Mouse (Mus musculus) MEL (cell line): ENCODE data around the gene Olfr1025-ps1. TPM values are rescaled to one million over a fixed set of nuclear protein-coding genes. Genes with fewer than 3 reads are reported as not detected.

ENCODE experiments used
- DNase-seq: peaks from one replicate; pipeline ENCODE4 v3.0.0; 2011; ENCODE audit warnings: low read depth, low spot score
- H3K27ac ChIP-seq: 2 replicates; pipeline ENCODE4 v1.5.1; 2012; ENCODE audit warnings: low read depth, mild to moderate bottlenecking, control low read depth, low read length, moderate library complexity; ENCODE audit not compliant: control insufficient read depth
- H3K27me3 ChIP-seq, 2 experiments: fragments of 150-350 bp in 1 of 2; sonication (generic) in 1 of 2; 2 replicates each; pipeline ENCODE4 v1.6.1; 2012; ENCODE audit warnings: low read length in 2 of 2, mild to moderate bottlenecking in 2 of 2, improper control_type of control experiment in 1 of 2, moderate library complexity in 1 of 2; ENCODE audit not compliant: insufficient read depth in 2 of 2, control insufficient read depth in 1 of 2
- H3K36me3 ChIP-seq, 2 experiments: 2 replicates each; pipeline ENCODE4 v1.6.1; 2012 to 2014; ENCODE audit warnings: low read length in 2 of 2, improper control_type of control experiment in 1 of 2, inconsistent platforms in 1 of 2, mild to moderate bottlenecking in 1 of 2; ENCODE audit not compliant: insufficient read depth in 2 of 2, control insufficient read depth in 1 of 2
- H3K4me1 ChIP-seq, 2 experiments: fragments of 150-350 bp in 1 of 2; sonication (generic) in 1 of 2; 2 replicates each; pipeline ENCODE4 v1.6.1; 2012; ENCODE audit warnings: low read length in 2 of 2, improper control_type of control experiment in 1 of 2, mild to moderate bottlenecking in 1 of 2; ENCODE audit not compliant: insufficient read depth in 2 of 2, control insufficient read depth in 1 of 2
- H3K4me3 ChIP-seq, 2 experiments: fragments of 150-350 bp in 1 of 2; sonication (generic) in 1 of 2; 2 replicates each; pipeline ENCODE4 v1.5.1; 2012; ENCODE audit warnings: low read depth in 2 of 2, low read length in 2 of 2, mild to moderate bottlenecking in 2 of 2, moderate library complexity in 2 of 2, control low read depth in 1 of 2, improper control_type of control experiment in 1 of 2; ENCODE audit not compliant: control insufficient read depth in 1 of 2, insufficient read depth in 1 of 2
- H3K79me2 ChIP-seq: 2 replicates; pipeline ENCODE4 v1.6.1; 2012; ENCODE audit warnings: mild to moderate bottlenecking, low read length, moderate library complexity; ENCODE audit not compliant: control insufficient read depth, poor library complexity, insufficient read depth
- H3K9ac ChIP-seq: 2 replicates; pipeline ENCODE4 v1.6.1; 2012; ENCODE audit warnings: low read depth, mild to moderate bottlenecking, control low read depth, low read length, moderate library complexity; ENCODE audit not compliant: control insufficient read depth, poor library complexity, severe bottlenecking
- H3K9me3 ChIP-seq: fragments of 150-350 bp; sonication (generic); replicated peaks from 2 replicates; pipeline ENCODE4 v1.6.1; 2012; ENCODE audit warnings: mild to moderate bottlenecking, low read length, improper control_type of control experiment, moderate library complexity; ENCODE audit not compliant: insufficient read depth
- BHLHE40 ChIP-seq: IDR thresholded peaks from 2 replicates; pipeline ENCODE4 v1.6.1; 2012; ENCODE audit warnings: low read depth, mild to moderate bottlenecking, inconsistent platforms, low read length, improper control_type of control experiment, borderline replicate concordance
- GATA1 ChIP-seq: IDR thresholded peaks from 2 replicates; pipeline ENCODE4 v1.6.1; 2011; ENCODE audit warnings: low read depth, low read length, improper control_type of control experiment
- HCFC1 ChIP-seq: IDR thresholded peaks from 2 replicates; pipeline ENCODE4 v1.6.1; 2012; ENCODE audit warnings: low read depth, mild to moderate bottlenecking, inconsistent platforms, low read length, improper control_type of control experiment, moderate library complexity
- MAX ChIP-seq: IDR thresholded peaks from 2 replicates; pipeline ENCODE4 v1.6.1; 2011; ENCODE audit warnings: low read length, improper control_type of control experiment
- POLR2A ChIP-seq, 2 experiments: IDR thresholded peaks; 2 replicates each; pipeline ENCODE4 v1.6.1; 2011 to 2012; ENCODE audit warnings: low read length in 2 of 2, mild to moderate bottlenecking in 2 of 2, control low read depth in 1 of 2, improper control_type of control experiment in 1 of 2, low read depth in 1 of 2, moderate library complexity in 1 of 2; ENCODE audit not compliant: control insufficient read depth in 1 of 2, insufficient read depth in 1 of 2, poor library complexity in 1 of 2
- POLR2AphosphoS5 ChIP-seq: IDR thresholded peaks from 2 replicates; pipeline ENCODE4 v1.6.1; 2012; ENCODE audit warnings: low read depth, borderline replicate concordance, mild to moderate bottlenecking, inconsistent platforms, low read length, moderate library complexity, mixed read lengths
- RAD21 ChIP-seq: IDR thresholded peaks from 2 replicates; pipeline ENCODE4 v1.6.1; 2011; ENCODE audit warnings: mild to moderate bottlenecking, low read depth, low read length, improper control_type of control experiment
- RCOR1 ChIP-seq: IDR thresholded peaks from 2 replicates; pipeline ENCODE4 v1.6.1; 2012; ENCODE audit warnings: low read depth, mild to moderate bottlenecking, inconsistent platforms, low read length, improper control_type of control experiment
- SIN3A ChIP-seq: IDR thresholded peaks from 2 replicates; pipeline ENCODE4 v1.6.1; 2012; ENCODE audit warnings: low read length, improper control_type of control experiment, inconsistent platforms
- UBTF ChIP-seq: IDR thresholded peaks from 2 replicates; pipeline ENCODE4 v1.6.1; 2012; ENCODE audit warnings: low read depth, mild to moderate bottlenecking, inconsistent platforms, low read length, improper control_type of control experiment, moderate library complexity, borderline replicate concordance; ENCODE audit not compliant: insufficient read depth
- USF2 ChIP-seq, 2 experiments: IDR thresholded peaks; 2 replicates each; pipeline ENCODE4 v1.6.1; 2011 to 2012; ENCODE audit warnings: improper control_type of control experiment in 2 of 2, low read length in 2 of 2, borderline replicate concordance in 1 of 2, inconsistent platforms in 1 of 2, low read depth in 1 of 2, mild to moderate bottlenecking in 1 of 2; ENCODE audit not compliant: insufficient read depth in 1 of 2
- ZKSCAN1 ChIP-seq: IDR thresholded peaks from 2 replicates; pipeline ENCODE4 v1.6.1; 2012; ENCODE audit warnings: low read depth, mild to moderate bottlenecking, inconsistent platforms, low read length, improper control_type of control experiment, moderate library complexity
- polyA plus RNA-seq, 2 experiments: library from polyadenylated mRNA; stranded (reverse) in 1 of 2; unstranded in 1 of 2; fragments of >175 nt in 1 of 2; fragments of >200 nt in 1 of 2; gene quantifications; 2 replicates each; pipeline versions ENCODE4 v1.2.1 to v1.2.4; 2012; ENCODE audit warnings: low replicate concordance in 2 of 2, low read depth in 1 of 2; ENCODE audit not compliant: insufficient read length in 2 of 2, insufficient read depth in 1 of 2, missing spikeins in 1 of 2
- total RNA-seq: library from RNA; depleted of rRNA; stranded (reverse); fragments of 300-350 nt; gene quantifications from 2 replicates; pipeline ENCODE4 v1.2.3, GENCODE M21; 2012

Olfr1025-ps1 gene
- total and polyA plus RNA-seq, 3 experiments, result not detected

GRCm38 (mm10) chr2:85885340-85885739 lies 29.7 kb upstream of the Olfr1025-ps1 start, which contains the start of gene Olfr1023:
Gene Olfr1023 (plus strand): TSS chr2:85885640.
- no peaks in the 10 kb centered on the region for H3K27me3 ChIP-seq
- no peak for TF ChIP-seq POLR2AphosphoS5
- no peak for TF ChIP-seq RCOR1
- no peak for TF ChIP-seq RAD21
- no peak for TF ChIP-seq USF2 (IDR thresholded peaks at IDR 0.05; ENCODE audit: borderline replicate concordance in 1 of 2, insufficient read depth in 1 of 2, low read depth in 1 of 2, low read length in 2 of 2)
- no peak for TF ChIP-seq SIN3A
- TF ChIP-seq BHLHE40, result no peak
- TF ChIP-seq UBTF, result no peak
- TF ChIP-seq MAX, result no peak
- no peak within 1 kb of the TSS for H3K4me3 ChIP-seq
- H3K36me3 ChIP-seq, result no peaks in the 10 kb centered on the region
- no peak for DNase-seq
- H3K4me1 ChIP-seq, result no peaks in the 10 kb centered on the region
- H3K27ac ChIP-seq, result no peak within 1 kb of the TSS
- no peaks in the 10 kb centered on the region for H3K79me2 ChIP-seq
- H3K9ac ChIP-seq, result no peak within 1 kb of the TSS
- H3K9me3 ChIP-seq, result no peaks in the 10 kb centered on the region

- H3K27ac ChIP-seq, result no peak within 1 kb of the TSS
- no peak within 1 kb of the TSS for H3K4me3 ChIP-seq
- TF ChIP-seq GATA1, result no peak
- TF ChIP-seq HCFC1, result no peak
- no peak for TF ChIP-seq ZKSCAN1
- no peak for TF ChIP-seq POLR2A (IDR thresholded peaks at IDR 0.05; ENCODE audit: control insufficient read depth in 1 of 2, insufficient read depth in 1 of 2, low read depth in 1 of 2, low read length in 2 of 2, poor library complexity in 1 of 2)
- H3K9me3 ChIP-seq, result no peaks in the 10 kb centered on the region
- DNase-seq, result no peak
- H3K36me3 ChIP-seq, result no peaks in the 10 kb centered on the region
- no peaks in the 10 kb centered on the region for H3K4me1 ChIP-seq
- no peaks in the 10 kb centered on the region for H3K27me3 ChIP-seq
- H3K79me2 ChIP-seq, result no peaks in the 10 kb centered on the region
- H3K9ac ChIP-seq, result no peak within 1 kb of the TSS
These were observed 10.0 kb upstream of the Olfr1025-ps1 start, which contains the start of gene Olfr1024 for GRCm38 (mm10) chr2:85904952-85905351. Gene Olfr1024 (minus strand): TSS chr2:85905052.

- Histone ChIP-seq H3K27me3 (no peaks in the 10 kb centered on the region), H3K36me3 (no peaks in the 10 kb centered on the region), H3K4me1 (no peaks in the 10 kb centered on the region), H3K79me2 (no peaks in the 10 kb centered on the region), H3K4me3 (no peak overlapping the region), H3K9ac (no peak overlapping the region), H3K27ac (no peak overlapping the region), H3K9me3 (no peaks in the 10 kb centered on the region)
- no peak for DNase-seq
- no peak for TF ChIP-seq USF2 (IDR thresholded peaks at IDR 0.05; ENCODE audit: borderline replicate concordance in 1 of 2, insufficient read depth in 1 of 2, low read depth in 1 of 2, low read length in 2 of 2)
These were observed 1.8 kb upstream of the Olfr1025-ps1 start for GRCm38 (mm10) chr2:85913197-85913596.
